Mouse (Mus musculus): ENCODE results near the gene Luc7l.

The Luc7l gene

DNA sequence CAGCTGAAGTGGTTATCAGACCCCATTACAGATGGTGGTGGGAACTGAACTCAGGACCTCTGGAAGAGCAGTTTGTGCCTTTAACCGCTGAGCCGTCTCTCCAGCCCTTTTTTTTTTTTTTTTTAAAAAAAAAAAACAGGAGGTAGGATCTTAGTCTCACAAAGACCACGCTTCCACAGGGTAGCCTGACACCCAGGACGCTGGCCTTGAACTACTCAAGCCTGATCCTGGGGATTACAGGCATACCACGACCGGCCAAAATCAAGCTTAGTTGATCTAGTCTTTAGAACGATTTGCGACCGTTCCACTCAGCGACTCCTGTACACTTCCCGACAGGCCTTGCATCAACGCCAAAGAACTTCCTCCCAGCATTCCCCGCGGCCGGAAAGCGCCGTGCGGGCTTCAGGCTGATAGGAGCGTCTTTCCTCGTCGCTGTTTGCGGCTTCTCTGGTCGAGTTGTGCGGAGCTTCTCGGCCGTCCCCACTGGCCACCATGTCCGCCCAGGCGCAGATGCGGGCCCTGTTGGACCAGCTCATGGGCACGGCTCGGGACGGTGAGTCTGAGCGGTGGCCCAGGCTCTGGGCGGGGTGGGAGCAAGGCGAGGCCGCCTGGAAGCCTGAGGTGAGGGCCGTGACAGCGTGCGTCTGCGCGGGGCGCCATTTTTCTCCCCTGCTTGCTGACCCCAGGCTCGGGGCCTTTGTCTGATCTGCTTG is at the start of gene Luc7l:
Luc7l (plus strand) TSS at position 358 of the 713 bp plus-strand sequence.
- in situ Hi-C loops (cut with MboI; ENCODE audit: unreplicated experiment in 2 of 2) = loop anchor here in 1 of 2 experiments (10.0 kb wide), 1 partner anchor 952 kb away; the partner anchor contains the start of gene Lemd2

DNA sequence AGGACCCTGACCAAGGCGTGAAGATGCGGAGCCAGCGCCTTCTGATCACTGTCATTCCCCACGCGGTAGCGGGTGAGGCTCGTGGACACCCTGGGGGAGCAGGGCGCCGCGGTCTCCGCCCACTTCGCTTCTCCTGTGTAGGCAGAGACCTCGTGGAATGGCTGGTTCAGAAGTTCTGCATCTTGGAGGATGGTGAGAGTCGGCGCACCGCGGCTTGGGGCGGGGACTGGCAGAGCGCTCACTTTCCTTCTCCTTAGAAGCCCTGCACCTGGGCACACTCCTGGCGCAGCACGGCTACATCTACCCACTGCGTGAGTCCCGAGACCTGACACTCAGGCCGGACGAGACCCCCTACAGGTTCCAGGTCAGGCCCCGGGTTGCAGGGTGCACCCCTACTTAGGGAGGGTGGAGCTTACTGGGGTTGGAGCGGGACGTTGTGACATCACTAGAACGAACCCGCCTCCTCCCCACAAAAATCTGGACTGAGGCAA is 49.3 kb upstream of the Luc7l start:
- in situ Hi-C loops (cut with MboI; ENCODE audit: unreplicated experiment in 2 of 2) = no loop called here

DNA sequence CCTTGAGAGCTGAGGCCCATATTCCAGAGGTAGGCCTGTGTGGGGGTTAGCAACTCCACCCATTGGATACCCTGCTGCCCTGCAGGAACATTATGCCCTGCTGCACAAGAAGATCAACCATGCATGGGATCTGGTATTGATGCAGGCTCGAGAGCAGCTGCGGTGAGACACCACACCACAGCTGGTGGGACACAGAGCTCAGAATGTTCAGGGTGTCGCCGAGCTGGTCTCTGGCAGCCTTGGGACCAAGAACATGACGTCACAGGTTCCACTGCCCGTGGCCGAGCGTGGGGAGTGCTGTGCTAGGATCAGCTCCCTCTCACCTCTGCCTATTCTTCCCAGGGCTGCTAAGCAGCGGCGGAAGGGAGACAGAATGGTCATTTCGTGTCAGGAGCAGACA is 47.9 kb upstream of the Luc7l start:
- in situ Hi-C loops (cut with MboI; ENCODE audit: unreplicated experiment in 2 of 2) = no loop called here

DNA sequence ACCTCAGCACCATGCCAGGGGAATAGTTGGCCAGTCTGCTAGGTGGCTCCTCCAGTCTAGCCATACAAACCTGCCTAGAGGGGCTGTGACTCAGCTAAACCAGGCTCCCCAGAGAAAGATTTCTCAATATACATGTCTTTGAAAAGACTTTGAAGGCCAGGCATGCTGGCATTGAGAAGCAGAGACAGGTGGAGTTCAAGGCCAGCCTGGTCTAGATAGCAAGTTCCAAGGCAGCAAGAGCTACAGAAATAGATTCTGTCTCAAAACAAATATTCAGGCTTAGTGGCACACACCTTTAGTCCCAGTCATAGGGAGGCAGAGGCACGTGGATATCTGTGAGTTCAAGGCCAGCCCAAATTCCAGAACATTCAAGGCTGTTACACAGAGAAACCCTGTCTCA is 46.3 kb upstream of the Luc7l start:
- in situ Hi-C loops (cut with MboI; ENCODE audit: unreplicated experiment in 2 of 2) = no loop called here

DNA sequence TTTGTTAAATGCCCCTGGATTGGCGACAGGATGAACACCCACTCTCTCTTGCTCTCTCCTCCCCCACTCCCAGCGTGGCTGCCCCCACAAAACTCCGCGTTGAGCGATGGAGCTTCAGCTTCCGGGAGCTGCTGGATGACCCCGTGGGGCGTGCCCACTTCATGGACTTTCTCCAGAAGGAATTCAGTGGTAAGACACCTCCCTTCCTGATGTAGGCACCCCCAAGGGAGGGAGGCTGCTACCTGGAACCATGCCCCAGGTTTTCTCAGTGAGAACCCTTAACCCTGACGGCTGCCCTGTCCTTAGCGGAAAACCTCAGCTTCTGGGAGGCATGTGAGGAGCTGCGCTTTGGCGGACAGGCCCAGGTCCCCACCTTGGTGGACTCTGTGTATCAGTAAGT is 45.0 kb upstream of the Luc7l start, which contains the start of gene Arhgdig:
Arhgdig (minus strand) TSS at position 101 of the 400 bp plus-strand sequence.
- in situ Hi-C loops (cut with MboI; ENCODE audit: unreplicated experiment in 2 of 2) = no loop called here

DNA sequence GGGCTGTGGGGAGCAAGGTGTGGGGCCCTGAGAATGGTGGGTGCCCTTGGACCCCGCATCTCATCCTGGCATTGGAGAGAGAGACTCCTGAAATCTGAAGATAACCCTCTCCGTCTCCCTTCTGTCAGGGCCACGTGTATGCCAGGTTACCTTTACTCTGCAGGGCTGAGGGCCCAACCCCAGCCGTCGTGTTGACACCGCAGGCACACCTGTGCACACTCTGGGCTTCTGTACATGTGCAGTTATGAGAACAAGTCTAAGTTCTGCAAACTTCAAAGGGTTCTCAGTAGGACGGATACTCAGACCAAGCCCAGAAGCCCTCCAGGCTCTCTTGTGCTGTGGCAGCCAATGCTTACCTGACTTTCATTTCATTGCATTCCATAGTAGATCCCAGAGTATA is 40.5 kb upstream of the Luc7l start:
- in situ Hi-C loops (cut with MboI; ENCODE audit: unreplicated experiment in 2 of 2) = no loop called here

DNA sequence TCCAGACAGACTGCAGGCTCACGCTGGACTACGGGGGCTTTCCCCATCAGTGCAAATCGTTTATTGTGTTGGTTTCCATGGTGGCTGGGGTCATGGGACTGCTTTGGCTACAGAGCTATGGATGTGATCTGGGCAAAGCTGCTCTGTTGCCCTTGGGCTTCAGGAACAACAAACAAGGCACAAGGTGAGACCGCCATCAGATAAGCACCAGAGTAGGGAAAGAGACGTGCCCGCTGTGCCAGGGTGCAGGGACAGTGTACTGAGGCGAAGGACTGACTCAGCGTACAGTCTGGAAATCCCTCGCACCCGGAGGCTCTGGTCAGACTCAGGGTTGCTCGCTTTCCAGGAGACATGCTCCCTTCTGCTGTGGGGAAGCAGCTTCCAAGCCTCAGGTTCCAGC is 40.0 kb upstream of the Luc7l start:
- in situ Hi-C loops (cut with MboI; ENCODE audit: unreplicated experiment in 2 of 2) = no loop called here

DNA sequence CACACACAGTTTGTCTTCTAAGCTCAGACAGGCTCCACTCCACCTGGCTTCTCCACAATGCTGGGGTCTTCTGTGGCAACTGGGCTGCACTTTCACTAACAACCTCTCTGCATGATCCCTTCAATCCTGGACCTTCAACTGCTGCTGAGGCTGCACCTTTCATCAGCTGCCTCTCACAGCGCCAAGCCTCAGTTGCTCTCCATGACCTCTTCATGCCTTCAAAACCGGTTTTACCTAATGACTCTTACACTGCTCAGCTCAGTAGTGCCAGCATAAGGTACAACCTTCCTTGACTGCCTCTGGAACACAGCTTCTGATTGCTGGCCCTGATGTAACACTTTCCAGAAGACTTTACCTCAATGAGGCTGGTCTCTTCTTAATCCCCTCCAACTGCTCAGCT is 31.2 kb upstream of the Luc7l start:
- in situ Hi-C loops (cut with MboI; ENCODE audit: unreplicated experiment in 2 of 2) = no loop called here

DNA sequence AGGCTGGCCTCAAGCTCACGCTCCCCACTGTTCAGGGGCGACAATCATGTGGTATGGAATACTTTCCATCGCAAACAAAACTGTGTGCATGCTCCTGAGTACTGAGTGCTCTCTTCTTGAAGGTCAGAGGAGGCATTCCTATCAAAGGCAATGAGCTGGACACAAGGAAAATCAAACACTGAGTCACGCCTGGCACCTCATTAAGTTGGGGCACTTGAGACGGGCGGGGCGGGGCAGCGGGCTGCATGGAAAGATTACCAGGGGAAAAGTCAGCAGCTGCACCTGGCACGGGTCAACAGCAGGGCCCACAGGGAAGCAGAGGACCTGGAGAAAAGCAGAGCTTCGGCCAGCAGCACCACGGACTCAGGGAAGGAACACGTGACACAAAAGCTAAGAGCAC is 27.5 kb upstream of the Luc7l start:
- in situ Hi-C loops (cut with MboI; ENCODE audit: unreplicated experiment in 2 of 2) = no loop called here

DNA sequence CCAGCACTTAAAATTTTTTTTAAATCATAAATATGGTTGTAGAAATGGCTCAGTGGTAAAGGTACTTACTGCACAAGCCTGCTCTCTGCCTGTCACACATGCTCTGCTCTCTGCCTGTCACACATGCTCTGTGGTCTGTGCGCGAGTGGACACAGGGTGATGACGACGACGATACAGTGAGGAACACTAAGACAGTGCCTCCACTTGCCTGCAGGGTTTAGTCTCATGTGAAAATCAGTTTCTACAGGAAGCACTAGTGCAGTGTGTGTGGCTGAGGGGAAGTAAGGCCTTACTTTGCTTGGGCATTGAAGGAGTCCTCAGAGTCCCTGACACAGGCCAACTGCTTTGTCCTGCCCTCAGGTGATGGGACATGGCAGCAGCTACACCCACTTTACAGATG is 22.9 kb upstream of the Luc7l start:
- in situ Hi-C loops (cut with MboI; ENCODE audit: unreplicated experiment in 2 of 2) = no loop called here

DNA sequence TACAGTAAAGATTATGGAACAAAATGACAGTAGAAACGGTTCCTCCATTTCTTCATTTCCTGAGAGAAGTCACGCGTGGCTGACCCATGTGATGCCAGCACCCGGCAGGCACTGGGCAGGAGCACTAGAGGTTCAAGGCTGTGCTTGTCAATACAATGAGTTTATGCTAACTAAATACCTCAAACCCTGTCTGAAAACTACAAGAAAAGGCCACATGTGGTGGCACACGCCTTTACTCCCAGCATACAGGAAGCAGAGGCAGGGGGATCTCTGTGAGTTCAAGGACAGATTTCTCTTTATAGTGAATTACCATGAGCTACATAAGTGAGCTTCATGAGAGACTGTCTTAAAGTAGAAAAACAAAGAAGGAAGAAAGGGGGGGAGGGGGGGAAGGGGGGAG is 21.5 kb upstream of the Luc7l start:
- in situ Hi-C loops (cut with MboI; ENCODE audit: unreplicated experiment in 2 of 2) = no loop called here

DNA sequence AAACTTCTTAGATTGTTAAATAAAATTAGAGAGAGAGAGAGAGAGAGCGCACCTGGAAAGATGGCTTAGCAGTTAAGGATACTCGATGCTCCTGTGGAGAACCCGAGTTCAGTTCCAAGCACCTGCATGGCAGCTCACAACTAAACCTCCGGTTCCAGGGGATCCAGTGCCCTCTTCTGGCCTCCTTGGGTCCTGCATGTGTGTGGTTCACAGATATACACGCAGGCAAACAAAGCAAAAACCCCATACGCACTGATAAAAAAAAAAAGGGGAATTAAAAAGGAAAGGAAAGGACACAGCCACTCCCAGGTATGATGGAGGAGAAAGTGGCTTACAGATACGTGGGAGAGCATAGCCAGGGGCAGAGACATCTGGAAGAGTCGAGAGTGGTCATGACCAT is 19.8 kb upstream of the Luc7l start:
- in situ Hi-C loops (cut with MboI; ENCODE audit: unreplicated experiment in 2 of 2) = no loop called here

DNA sequence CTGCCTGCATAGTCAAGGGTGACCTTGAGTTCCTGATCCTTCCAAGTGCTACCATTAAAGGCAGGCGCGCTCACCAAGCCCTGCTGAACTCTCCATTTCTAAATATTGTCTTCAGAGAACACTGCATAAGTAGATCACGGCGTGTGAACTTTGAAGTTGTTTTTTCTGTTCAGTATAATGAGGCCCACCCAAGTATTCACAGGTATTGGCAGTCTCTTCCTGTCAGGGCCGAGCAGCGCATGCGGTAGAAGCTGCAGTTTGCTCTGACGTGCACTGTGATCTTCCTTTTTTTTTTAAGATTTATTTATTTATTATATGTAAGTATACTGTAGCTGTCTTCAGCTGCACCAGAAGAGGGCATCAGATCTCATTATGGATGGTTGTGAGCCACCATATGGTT is 18.3 kb upstream of the Luc7l start:
- in situ Hi-C loops (cut with MboI; ENCODE audit: unreplicated experiment in 2 of 2) = no loop called here

DNA sequence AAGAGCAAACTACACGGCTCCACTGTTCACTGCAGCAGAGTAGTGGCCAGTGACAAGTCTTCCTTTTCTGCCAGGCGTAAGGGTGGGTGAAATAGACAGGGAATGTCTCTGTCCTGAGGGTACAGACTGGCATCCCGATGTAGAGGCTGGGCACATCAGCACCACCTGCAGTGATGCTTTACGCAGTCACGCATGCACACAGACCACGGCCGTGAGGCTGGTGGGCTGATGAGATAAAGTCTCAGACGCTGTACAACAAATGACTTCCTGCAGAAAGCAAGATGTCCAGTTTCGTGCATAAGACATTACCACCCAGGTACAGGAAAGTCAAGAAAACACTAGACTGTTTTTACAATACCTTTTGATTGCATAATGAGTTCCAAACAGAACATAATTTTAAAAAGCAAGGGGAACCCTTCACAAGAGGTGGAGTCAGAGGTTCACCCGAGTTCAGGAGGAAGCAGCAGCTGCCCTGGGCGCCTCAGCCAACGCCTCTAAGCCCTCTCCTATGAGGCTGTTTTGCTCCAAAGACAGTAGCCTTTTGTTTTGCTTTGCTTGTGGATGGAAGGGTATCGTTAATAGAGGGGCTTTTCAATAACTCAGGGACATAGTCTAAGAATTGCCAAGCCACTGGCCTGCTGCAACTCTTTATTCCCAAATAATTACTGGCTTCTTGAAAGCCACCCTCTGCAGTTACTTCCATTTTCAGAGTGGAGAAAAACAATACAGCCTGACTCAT is 17.4 kb upstream of the Luc7l start:
- in situ Hi-C loops (cut with MboI; ENCODE audit: unreplicated experiment in 2 of 2) = no loop called here

DNA sequence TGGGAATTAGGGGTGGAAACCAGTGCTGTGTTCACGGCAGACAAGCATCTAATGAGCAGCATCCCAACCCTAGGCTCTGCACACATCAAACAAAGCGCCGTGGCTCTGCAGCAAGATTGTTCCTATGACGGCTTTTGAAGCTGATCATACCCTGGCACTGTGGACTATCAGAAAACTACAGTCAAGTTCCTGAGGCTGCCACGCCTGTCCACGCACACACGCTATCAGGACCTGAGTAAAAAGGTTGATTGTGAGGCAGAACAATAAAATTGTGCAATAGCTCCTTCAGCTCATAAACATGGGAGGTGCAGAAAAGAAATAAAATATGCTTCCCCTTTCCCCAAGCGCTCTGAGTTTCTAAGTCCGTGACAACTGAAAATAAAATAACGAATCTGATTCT is 15.0 kb upstream of the Luc7l start:
- in situ Hi-C loops (cut with MboI; ENCODE audit: unreplicated experiment in 2 of 2) = no loop called here

DNA sequence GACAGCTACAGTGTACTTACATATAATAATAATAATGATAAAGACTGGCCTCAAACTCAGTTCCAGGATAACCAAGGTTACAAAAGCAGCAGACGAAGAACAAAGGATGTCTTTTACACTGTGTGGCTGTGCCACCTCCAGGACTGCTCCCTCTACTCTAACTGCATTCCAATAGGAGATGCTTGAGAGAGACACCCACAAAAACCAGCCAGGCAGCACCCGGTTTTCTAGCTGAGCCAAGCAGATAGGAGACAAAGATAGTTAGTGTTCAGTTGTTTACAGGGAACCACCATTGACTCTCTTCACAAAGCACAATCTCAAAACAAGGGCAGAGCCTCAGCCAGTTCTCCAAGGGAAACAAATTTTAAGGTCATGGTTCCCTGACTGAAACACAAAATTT is 13.1 kb upstream of the Luc7l start:
- in situ Hi-C loops (cut with MboI; ENCODE audit: unreplicated experiment in 2 of 2) = no loop called here

DNA sequence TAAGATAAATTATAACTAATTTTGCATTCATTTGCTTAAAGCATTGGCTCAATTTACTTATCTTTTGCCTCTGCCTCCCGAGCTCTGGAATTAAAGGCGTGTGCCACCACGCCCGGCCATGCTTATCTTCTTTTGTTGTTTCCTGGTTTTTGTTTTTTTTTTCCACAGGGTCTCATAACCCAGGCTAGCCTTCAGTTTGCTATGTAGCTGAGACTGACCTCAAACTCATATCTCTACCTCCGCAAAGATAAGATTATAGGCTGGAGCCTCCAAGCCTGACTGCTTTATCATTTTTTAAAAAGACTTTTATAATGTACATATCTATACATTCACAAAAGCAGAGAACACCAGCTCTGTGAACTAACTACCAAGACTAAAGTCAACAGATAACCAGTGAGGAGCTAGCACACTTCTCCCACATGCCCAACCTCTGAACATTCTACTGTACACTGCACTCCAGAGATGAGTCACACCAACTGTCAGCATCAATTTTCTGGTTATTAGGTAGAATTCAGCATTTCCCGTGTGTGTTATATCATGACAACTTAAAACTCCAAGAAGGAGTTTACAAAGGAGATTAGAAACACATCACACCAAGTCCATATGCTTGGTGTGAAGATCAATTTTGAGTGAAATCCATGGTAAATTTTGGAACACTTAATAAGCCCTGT is 12.4 kb upstream of the Luc7l start:
- in situ Hi-C loops (cut with MboI; ENCODE audit: unreplicated experiment in 2 of 2) = loop anchor here (5.0 kb wide), 1 partner anchor 118 kb away; the partner anchor contains the start of gene Mrpl28 (in 2 of the 2)

DNA sequence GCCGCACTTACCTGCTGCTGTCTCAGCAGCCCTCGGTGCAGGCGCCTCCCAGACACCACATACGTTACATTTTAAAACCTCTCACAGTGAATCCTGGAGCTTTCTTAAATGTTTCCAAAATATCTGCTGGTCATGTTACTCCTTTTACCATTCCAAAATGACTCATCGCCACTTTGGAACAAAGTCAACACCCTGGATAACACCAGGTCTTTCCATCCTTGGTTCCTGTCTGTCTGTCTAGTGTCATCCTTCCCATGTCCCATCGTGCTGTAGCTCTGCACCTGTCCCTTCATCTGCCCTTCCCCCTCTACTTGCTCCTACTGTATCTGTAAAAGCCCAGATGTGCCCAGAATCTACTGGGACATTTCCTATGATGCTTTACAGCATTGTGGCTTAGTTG is 11.7 kb upstream of the Luc7l start:
- in situ Hi-C loops (cut with MboI; ENCODE audit: unreplicated experiment in 2 of 2) = loop anchor here (5.0 kb wide), 1 partner anchor 119 kb away; the partner anchor contains the start of gene Mrpl28 (in 2 of the 2)

DNA sequence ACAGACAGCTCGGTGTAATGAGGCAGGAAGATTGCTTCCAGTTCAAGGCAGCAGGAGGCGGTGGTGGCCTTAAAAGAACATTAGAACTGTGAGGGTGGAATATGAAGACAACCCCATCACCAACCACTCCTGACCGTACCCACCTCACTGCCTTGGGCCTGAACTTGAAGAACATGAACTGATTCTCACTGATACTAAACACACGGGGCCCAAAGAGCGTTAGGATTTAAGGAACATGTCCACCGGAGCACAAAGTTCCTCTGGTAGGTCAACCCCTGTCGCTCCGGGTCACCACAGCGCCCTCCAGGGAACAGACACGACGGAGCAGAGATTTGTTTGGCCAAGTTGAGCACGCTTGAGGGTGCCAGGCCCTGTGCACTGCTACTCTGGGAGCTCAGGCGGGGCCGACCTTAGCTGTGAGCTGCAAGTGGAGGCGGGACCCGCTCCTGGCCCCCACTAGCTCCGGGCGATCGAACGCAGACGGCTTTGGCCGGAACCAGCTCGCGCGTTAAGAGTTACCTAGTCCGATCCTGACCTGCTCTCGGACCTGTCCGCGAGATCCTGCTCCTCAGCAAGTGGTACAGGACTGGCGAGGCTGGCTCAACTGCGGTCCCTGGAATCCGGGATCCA is 9.1 kb upstream of the Luc7l start:
- in situ Hi-C loops (cut with MboI; ENCODE audit: unreplicated experiment in 2 of 2) = loop anchor here (5.0 kb wide), 1 partner anchor 121 kb away; the partner anchor contains the start of gene Mrpl28 (in 2 of the 2)

DNA sequence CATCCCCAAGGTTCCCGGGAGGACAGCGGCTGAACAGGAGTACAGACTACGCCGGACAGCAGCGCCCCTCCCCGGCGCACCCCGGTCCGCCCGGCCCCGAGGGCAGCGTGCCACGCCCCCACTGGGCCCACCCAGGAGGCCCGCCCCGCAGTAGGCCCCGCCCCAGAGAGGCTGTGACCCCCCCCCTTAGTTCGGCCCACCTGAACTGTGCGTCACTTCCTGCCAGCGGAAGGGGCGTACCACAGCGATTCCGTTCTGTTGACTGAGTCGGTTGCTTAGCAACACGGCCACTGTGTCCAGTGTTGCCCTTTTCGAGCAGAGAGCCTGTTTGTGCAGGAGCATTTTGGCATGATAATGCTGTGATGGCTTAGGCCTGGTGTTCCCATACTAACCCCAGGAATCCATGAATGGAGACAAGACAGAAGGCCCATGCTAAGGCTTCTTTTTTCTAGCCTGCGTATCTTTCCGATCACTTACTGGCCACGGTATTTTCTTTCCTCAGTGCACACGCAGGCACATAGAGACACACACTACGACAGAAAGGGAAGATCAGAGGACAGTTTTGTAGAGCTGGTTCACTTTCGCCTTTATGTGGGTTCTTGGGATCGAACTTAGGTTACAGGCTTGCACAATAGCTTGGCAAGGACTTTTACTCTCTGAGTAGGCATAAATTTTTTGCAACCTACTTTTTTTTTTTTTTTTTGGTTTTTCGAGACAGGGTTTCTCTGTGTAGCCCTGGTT is 8.4 kb upstream of the Luc7l start, which contains the start of gene Fam234a:
Fam234a (minus strand) TSS at position 142 of the 741 bp plus-strand sequence.
- in situ Hi-C loops (cut with MboI; ENCODE audit: unreplicated experiment in 2 of 2) = loop anchor here (5.0 kb wide), 1 partner anchor 122 kb away; the partner anchor contains the start of gene Mrpl28 (in 2 of the 2)
